Mouse (Mus musculus): ENCODE results near the gene Hvcn1. TPM values are rescaled to one million over a fixed set of nuclear protein-coding genes. Genes with fewer than 3 reads are reported as not detected.
"Not testable (repeated sequence)": the region's sequence is repeated elsewhere in the genome, so short reads cannot be mapped to it uniquely, and the experiment has no call there.

Hvcn1 gene
- polyA plus RNA-seq, 1 experiment from 2014 or later = 2.9 TPM

GRCm38 (mm10) chr5:122209591-122210368, 3.2 kb downstream of the Hvcn1 start:
- Histone ChIP-seq H3K4me1 (peaks cover 13% of the 10 kb centered on the region), H3K9ac (peak overlapping the region; percentile 51), H3K4me3 (peak overlapping the region; percentile 27), H3K36me3 (ENCODE audit: poor library complexity, severe bottlenecking) (no peaks in the 10 kb centered on the region), H3K27me3 (no peaks in the 10 kb centered on the region), H3K27ac (peak overlapping the region; percentile 19; the same call in 1 of the 2 replicates), H3K9me3 (replicated peaks) (no peaks in the 10 kb centered on the region), H3K4me2 (peak overlapping the region; percentile 59)
- peak; percentile 50; the same call in 1 of the 2 replicates for ATAC-seq
- WGBS = 4% methylated on average over 19 of the region's 21 CpGs

DNA sequence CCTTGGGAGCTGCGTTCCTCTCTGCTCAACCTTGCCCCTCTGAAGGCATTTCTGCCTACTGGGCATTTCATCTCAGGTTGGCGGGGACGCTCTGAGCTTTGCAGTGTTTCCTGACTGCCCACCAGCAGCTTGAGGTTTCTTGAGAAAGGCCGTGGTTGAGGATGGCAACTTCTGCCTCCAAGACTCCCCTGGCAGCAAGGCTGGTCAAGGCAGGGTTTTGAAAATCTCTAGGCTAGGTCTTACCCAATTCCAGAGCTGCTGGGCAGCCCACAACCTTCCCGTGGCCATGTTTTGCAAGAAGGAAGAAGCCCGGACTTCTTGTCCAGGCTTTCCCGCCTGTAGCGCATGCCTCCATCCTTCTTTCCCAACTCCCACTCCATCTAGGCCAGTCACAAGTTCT, 4.3 kb downstream of the Hvcn1 start:
- Histone ChIP-seq H3K4me1 (peaks cover 13% of the 10 kb centered on the region), H3K4me2 (no peak overlapping the region), H3K27ac (no peak overlapping the region), H3K36me3 (ENCODE audit: poor library complexity, severe bottlenecking) (no peaks in the 10 kb centered on the region), H3K4me3 (no peak overlapping the region), H3K27me3 (no peaks in the 10 kb centered on the region), H3K9me3 (replicated peaks) (no peaks in the 10 kb centered on the region), H3K9ac (no peak overlapping the region)
- no peak for ATAC-seq
- 90% methylated on average over 8 of the region's 8 CpGs for WGBS

DNA sequence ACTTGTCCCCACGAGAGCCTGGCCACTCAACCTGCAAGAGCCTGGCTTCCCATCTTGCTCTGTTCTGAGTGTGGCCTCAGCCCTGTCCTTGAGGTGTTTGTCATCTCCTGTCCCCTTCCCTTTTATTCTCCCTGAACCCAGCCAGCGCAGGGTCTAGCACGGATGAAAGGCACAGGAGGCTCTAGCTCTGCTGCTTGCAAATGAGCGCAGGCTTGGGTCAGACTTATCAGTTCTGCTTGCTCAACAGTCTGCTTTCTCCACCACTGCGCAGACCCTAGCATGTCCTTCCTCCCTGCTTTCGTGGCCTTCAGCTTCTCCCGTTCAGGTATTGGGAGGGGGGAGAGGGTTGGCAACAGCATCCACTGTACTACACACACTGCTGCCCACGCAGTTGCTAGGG, 5.5 kb downstream of the Hvcn1 start:
- Histone ChIP-seq H3K27ac (no peak overlapping the region), H3K27me3 (no peaks in the 10 kb centered on the region), H3K9ac (no peak overlapping the region), H3K4me3 (no peak overlapping the region), H3K36me3 (ENCODE audit: poor library complexity, severe bottlenecking) (no peaks in the 10 kb centered on the region), H3K4me2 (no peak overlapping the region), H3K9me3 (replicated peaks) (no peaks in the 10 kb centered on the region), H3K4me1 (peaks cover 13% of the 10 kb centered on the region)
- ATAC-seq = no peak
- WGBS = 93% methylated on average over 8 of the region's 8 CpGs

DNA sequence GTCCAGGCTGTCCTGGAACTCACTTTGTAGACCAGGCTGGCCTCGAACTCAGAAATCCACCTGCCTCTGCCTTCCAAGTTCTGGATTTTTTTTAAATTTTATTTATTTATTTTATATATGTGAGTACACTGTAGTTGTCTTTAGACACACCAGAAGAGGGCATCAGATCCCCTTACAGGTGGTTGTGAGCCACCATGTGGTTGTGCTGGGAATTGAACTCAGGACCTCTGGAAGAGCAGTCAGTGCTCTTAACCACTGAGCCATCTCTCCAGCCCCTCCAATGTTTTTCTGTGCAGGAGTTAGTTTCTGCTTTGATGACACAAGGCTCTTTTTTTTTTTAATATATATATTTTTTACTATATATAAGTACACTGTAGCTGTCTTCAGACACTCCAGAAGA, 6.2 kb downstream of the Hvcn1 start:
- ATAC-seq; H3K4me2 ChIP-seq; H3K9me3 ChIP-seq (replicated peaks); H3K27ac ChIP-seq; H3K27me3 ChIP-seq; H3K36me3 ChIP-seq (ENCODE audit: poor library complexity, severe bottlenecking); H3K9ac ChIP-seq; H3K4me3 ChIP-seq: not testable (repeated sequence)
- peaks cover 13% of the 10 kb centered on the region for H3K4me1 ChIP-seq
- WGBS = 100% methylated on average over 1 of the region's 1 CpGs

GRCm38 (mm10) chr5:122213861-122214260, 7.3 kb downstream of the Hvcn1 start:
- no peaks in the 10 kb centered on the region for H3K9me3 ChIP-seq (replicated peaks)
- H3K4me1 ChIP-seq = peaks cover 13% of the 10 kb centered on the region
- H3K9ac ChIP-seq = no peak overlapping the region
- no peak for ATAC-seq
- no peaks in the 10 kb centered on the region for H3K27me3 ChIP-seq
- WGBS = 90% methylated on average over 6 of the region's 6 CpGs
- H3K4me3 ChIP-seq = no peak overlapping the region
- H3K4me2 ChIP-seq = no peak overlapping the region
- H3K36me3 ChIP-seq (ENCODE audit: poor library complexity, severe bottlenecking) = no peaks in the 10 kb centered on the region
- H3K27ac ChIP-seq = no peak overlapping the region

DNA sequence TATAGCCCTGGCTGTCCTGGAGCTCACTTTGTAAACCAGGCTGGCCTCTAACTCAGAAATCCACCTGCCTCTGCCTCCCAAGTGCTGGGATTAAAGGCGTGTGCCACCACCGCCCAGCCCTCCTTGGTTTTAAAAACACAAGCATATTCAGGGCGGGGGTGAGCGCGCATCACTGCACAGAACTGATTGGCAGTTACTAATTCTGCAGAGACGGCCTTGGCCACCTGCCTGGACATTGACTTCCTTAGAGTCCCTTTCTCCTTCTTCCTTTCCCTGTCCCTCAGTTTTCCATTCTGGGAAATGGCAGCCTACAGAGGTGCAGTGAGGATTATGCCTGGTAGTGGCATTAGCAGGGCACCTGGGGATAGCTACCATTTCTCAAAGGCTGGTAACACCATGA, 11.0 kb downstream of the Hvcn1 start:
- H3K4me2 ChIP-seq = no peak overlapping the region
- no peak overlapping the region for H3K4me3 ChIP-seq
- no peaks in the 10 kb centered on the region for H3K36me3 ChIP-seq (ENCODE audit: poor library complexity, severe bottlenecking)
- no peak for ATAC-seq
- 75% methylated on average over 6 of the region's 6 CpGs for WGBS
- H3K4me1 ChIP-seq = 0 out of 2 replicates have a peak, but pooled peaks cover 3% of the 10 kb centered on the region
- no peaks in the 10 kb centered on the region for H3K27me3 ChIP-seq
- no peaks in the 10 kb centered on the region for H3K9me3 ChIP-seq (replicated peaks)
- H3K27ac ChIP-seq = no peak overlapping the region
- no peak overlapping the region for H3K9ac ChIP-seq

DNA sequence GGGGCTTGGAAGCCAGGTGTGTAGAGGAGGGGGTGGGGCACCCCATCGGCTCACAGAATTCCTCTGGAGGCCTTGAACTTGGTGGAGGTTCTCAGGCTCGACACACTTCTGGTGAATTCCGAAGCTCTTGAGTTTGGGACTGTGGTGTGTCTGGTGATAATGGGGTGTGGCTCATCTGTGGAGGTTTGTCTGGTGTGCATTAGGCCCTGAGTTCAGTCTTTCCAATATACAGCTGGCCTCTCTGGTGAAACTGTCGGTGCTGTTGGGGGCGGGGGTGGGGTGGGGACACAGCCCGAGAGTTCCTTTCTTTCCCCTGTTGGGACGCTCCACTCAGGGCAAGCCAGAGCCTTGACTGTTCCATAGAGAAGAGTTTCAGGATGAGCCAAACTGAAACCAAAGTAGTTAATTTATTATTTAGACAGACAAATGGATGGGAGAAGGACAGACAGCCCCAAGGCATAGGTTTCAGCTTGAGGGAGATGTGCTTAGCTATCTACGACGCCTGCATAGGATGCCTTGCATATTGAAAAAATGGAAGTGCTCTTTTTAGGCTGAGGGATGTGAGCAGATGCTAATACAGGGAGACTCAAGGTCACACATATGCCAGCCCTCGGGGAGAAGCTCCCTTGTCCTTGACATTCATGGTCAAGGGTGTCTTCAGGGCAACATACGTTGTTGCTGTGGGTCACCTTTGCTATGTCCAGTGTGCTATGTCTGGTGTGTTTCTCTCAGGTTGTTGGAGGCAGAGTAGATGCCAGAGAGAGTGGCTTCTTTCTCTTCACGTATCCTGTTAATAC, 11.7 kb downstream of the Hvcn1 start:
- Histone ChIP-seq H3K4me3 (no peak overlapping the region), H3K36me3 (ENCODE audit: poor library complexity, severe bottlenecking) (no peaks in the 10 kb centered on the region), H3K4me1 (0 out of 2 replicates have a peak, but pooled peaks cover 3% of the 10 kb centered on the region), H3K9me3 (replicated peaks) (no peaks in the 10 kb centered on the region), H3K27me3 (no peaks in the 10 kb centered on the region), H3K4me2 (no peak overlapping the region), H3K9ac (no peak overlapping the region), H3K27ac (no peak overlapping the region)
- 87% methylated on average over 12 of the region's 12 CpGs for WGBS
- ATAC-seq = no peak

DNA sequence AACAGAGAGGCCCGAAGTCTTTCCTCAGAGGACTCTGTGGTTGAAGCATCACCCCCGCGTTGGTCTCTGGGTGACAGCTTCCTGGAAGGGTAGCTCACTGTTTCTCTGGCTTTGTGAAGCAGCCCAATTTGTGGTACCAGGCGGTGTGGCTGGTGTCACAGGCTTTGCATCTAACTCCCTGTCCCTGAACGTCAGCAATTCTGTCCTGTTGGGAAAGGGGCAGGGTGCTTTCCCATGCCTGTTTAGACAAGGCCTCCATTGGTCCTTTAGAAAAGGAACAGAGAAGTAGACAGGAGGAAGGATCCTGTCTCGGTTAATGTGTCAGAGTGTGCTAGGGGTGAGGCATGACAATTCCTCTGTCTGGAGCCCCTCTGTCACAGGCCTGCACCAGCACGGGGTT, 12.3 kb downstream of the Hvcn1 start:
- H3K9me3 ChIP-seq (replicated peaks) = no peaks in the 10 kb centered on the region
- H3K27me3 ChIP-seq = no peaks in the 10 kb centered on the region
- H3K4me3 ChIP-seq = no peak overlapping the region
- H3K4me2 ChIP-seq = no peak overlapping the region
- H3K36me3 ChIP-seq (ENCODE audit: poor library complexity, severe bottlenecking) = no peaks in the 10 kb centered on the region
- 0 out of 2 replicates have a peak, but pooled peaks cover 3% of the 10 kb centered on the region for H3K4me1 ChIP-seq
- WGBS = 86% methylated on average over 7 of the region's 7 CpGs
- H3K9ac ChIP-seq = no peak overlapping the region
- ATAC-seq = no peak
- no peak overlapping the region for H3K27ac ChIP-seq

GRCm38 (mm10) chr5:122219655-122220629, 13.3 kb downstream of the Hvcn1 start:
- Histone ChIP-seq H3K4me1 (0 out of 2 replicates have a peak, but pooled peaks cover 3% of the 10 kb centered on the region), H3K27ac (no peak overlapping the region), H3K9me3 (replicated peaks) (no peaks in the 10 kb centered on the region), H3K4me2 (no peak overlapping the region), H3K36me3 (ENCODE audit: poor library complexity, severe bottlenecking) (no peaks in the 10 kb centered on the region), H3K9ac (no peak overlapping the region), H3K27me3 (no peaks in the 10 kb centered on the region), H3K4me3 (no peak overlapping the region)
- 72% methylated on average over 18 of the region's 18 CpGs for WGBS
- no peak for ATAC-seq

DNA sequence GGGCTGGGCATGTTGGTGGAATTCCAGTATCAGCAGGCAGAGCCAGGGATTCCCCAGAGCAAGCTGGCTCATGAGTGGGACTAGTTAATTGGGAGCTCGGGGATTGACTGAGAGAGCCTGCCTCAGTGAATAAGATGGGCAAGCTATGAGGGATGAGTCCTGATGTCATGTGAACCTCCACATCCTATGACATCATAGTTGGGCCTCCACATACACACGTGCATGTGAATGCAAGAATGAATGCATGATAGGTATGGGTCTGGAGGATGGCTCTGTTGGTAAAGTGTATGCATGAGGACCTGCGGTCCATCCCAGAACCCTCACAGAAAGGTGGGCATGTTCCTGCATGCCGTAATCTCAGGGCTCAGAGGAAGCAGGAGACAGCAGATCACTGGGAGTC, 14.5 kb downstream of the Hvcn1 start:
- ATAC-seq = no peak
- no peaks in the 10 kb centered on the region for H3K36me3 ChIP-seq (ENCODE audit: poor library complexity, severe bottlenecking)
- no peak overlapping the region; the same call in 1 of the 2 replicates for H3K9ac ChIP-seq
- no peak overlapping the region for H3K4me3 ChIP-seq
- no peaks in the 10 kb centered on the region for H3K9me3 ChIP-seq (replicated peaks)
- H3K27me3 ChIP-seq = no peaks in the 10 kb centered on the region
- 0 out of 2 replicates have a peak, but pooled peaks cover 3% of the 10 kb centered on the region for H3K4me1 ChIP-seq
- no peak overlapping the region for H3K27ac ChIP-seq
- 89% methylated on average over 4 of the region's 4 CpGs for WGBS
- H3K4me2 ChIP-seq = no peak overlapping the region

- ATAC-seq = no peak
- peaks cover 6% of the 10 kb centered on the region; the same call in 1 of the 2 replicates for H3K9me3 ChIP-seq (replicated peaks)
- H3K4me2 ChIP-seq = no peak overlapping the region
- H3K27me3 ChIP-seq = no peaks in the 10 kb centered on the region
- no peak overlapping the region for H3K27ac ChIP-seq
- no peaks in the 10 kb centered on the region for H3K36me3 ChIP-seq (ENCODE audit: poor library complexity, severe bottlenecking)
- WGBS = 94% methylated on average over 2 of the region's 2 CpGs
- 0 out of 2 replicates have a peak, but pooled peaks cover 3% of the 10 kb centered on the region for H3K4me1 ChIP-seq
- no peak overlapping the region for H3K9ac ChIP-seq
- H3K4me3 ChIP-seq = no peak overlapping the region
Measured at GRCm38 (mm10) chr5:122224291-122224690, 17.7 kb downstream of the Hvcn1 start.
